Mouse (Mus musculus) MEL (cell line): ENCODE data around the gene H3f3b. TPM values are rescaled to one million over a fixed set of nuclear protein-coding genes. Genes with fewer than 3 reads are reported as not detected.

Experiments
- DNase-seq: peaks from one replicate; pipeline ENCODE4 v3.0.0; 2011; ENCODE audit warnings: low read depth, low spot score
- H3K27ac ChIP-seq: 2 replicates; pipeline ENCODE4 v1.5.1; 2012; ENCODE audit warnings: low read depth, mild to moderate bottlenecking, control low read depth, low read length, moderate library complexity; ENCODE audit not compliant: control insufficient read depth
- H3K27me3 ChIP-seq, 2 experiments: fragments of 150-350 bp in 1 of 2; sonication (generic) in 1 of 2; 2 replicates each; pipeline ENCODE4 v1.6.1; 2012; ENCODE audit warnings: low read length in 2 of 2, mild to moderate bottlenecking in 2 of 2, improper control_type of control experiment in 1 of 2, moderate library complexity in 1 of 2; ENCODE audit not compliant: insufficient read depth in 2 of 2, control insufficient read depth in 1 of 2
- H3K36me3 ChIP-seq, 2 experiments: 2 replicates each; pipeline ENCODE4 v1.6.1; 2012 to 2014; ENCODE audit warnings: low read length in 2 of 2, improper control_type of control experiment in 1 of 2, inconsistent platforms in 1 of 2, mild to moderate bottlenecking in 1 of 2; ENCODE audit not compliant: insufficient read depth in 2 of 2, control insufficient read depth in 1 of 2
- H3K4me1 ChIP-seq, 2 experiments: fragments of 150-350 bp in 1 of 2; sonication (generic) in 1 of 2; 2 replicates each; pipeline ENCODE4 v1.6.1; 2012; ENCODE audit warnings: low read length in 2 of 2, improper control_type of control experiment in 1 of 2, mild to moderate bottlenecking in 1 of 2; ENCODE audit not compliant: insufficient read depth in 2 of 2, control insufficient read depth in 1 of 2
- H3K4me3 ChIP-seq, 2 experiments: fragments of 150-350 bp in 1 of 2; sonication (generic) in 1 of 2; 2 replicates each; pipeline ENCODE4 v1.5.1; 2012; ENCODE audit warnings: low read depth in 2 of 2, low read length in 2 of 2, mild to moderate bottlenecking in 2 of 2, moderate library complexity in 2 of 2, control low read depth in 1 of 2, improper control_type of control experiment in 1 of 2; ENCODE audit not compliant: control insufficient read depth in 1 of 2, insufficient read depth in 1 of 2
- H3K79me2 ChIP-seq: 2 replicates; pipeline ENCODE4 v1.6.1; 2012; ENCODE audit warnings: mild to moderate bottlenecking, low read length, moderate library complexity; ENCODE audit not compliant: control insufficient read depth, poor library complexity, insufficient read depth
- H3K9ac ChIP-seq: 2 replicates; pipeline ENCODE4 v1.6.1; 2012; ENCODE audit warnings: low read depth, mild to moderate bottlenecking, control low read depth, low read length, moderate library complexity; ENCODE audit not compliant: control insufficient read depth, poor library complexity, severe bottlenecking
- H3K9me3 ChIP-seq: fragments of 150-350 bp; sonication (generic); replicated peaks from 2 replicates; pipeline ENCODE4 v1.6.1; 2012; ENCODE audit warnings: mild to moderate bottlenecking, low read length, improper control_type of control experiment, moderate library complexity; ENCODE audit not compliant: insufficient read depth
- BHLHE40 ChIP-seq: IDR thresholded peaks from 2 replicates; pipeline ENCODE4 v1.6.1; 2012; ENCODE audit warnings: low read depth, mild to moderate bottlenecking, inconsistent platforms, low read length, improper control_type of control experiment, borderline replicate concordance
- CHD1 ChIP-seq: IDR thresholded peaks from 2 replicates; pipeline ENCODE4 v1.6.1; 2012; ENCODE audit warnings: low read depth, mild to moderate bottlenecking, inconsistent platforms, low read length, improper control_type of control experiment
- CHD2 ChIP-seq: IDR thresholded peaks from 2 replicates; pipeline ENCODE4 v1.6.1; 2011; ENCODE audit warnings: low read length, improper control_type of control experiment
- CTCF ChIP-seq, 3 experiments: IDR thresholded peaks in 2 of 3; conservative IDR thresholded peaks in 1 of 3; 2 replicates each; pipeline ENCODE4 v1.5.1; 2011 to 2012; ENCODE audit warnings: low read length in 3 of 3, low read depth in 2 of 3, mild to moderate bottlenecking in 2 of 3, improper control_type of control experiment in 1 of 3, inconsistent platforms in 1 of 3, mixed read lengths in 1 of 3, moderate library complexity in 1 of 3; ENCODE audit not compliant: control insufficient read depth in 1 of 3, insufficient read depth in 1 of 3, poor library complexity in 1 of 3, severe bottlenecking in 1 of 3
- E2F4 ChIP-seq: IDR thresholded peaks from 2 replicates; pipeline ENCODE4 v1.6.1; 2011; ENCODE audit warnings: low read depth, low read length, improper control_type of control experiment, borderline replicate concordance
- EP300 ChIP-seq, 2 experiments: IDR thresholded peaks; 2 replicates each; pipeline ENCODE4 v1.6.1; 2011; ENCODE audit warnings: improper control_type of control experiment in 2 of 2, low read length in 2 of 2, low read depth in 1 of 2, mild to moderate bottlenecking in 1 of 2
- GABPA ChIP-seq: IDR thresholded peaks from 2 replicates; pipeline ENCODE4 v1.6.1; 2012; ENCODE audit warnings: low read depth, mild to moderate bottlenecking, inconsistent platforms, low read length, improper control_type of control experiment, moderate library complexity
- JUND ChIP-seq: IDR thresholded peaks from 2 replicates; pipeline ENCODE4 v1.6.1; 2011; ENCODE audit warnings: low read depth, mild to moderate bottlenecking, improper control_type of control experiment, low read length
- KAT2A ChIP-seq: conservative IDR thresholded peaks from 2 replicates; pipeline ENCODE4 v1.6.1; 2012; ENCODE audit warnings: low read depth, low read length, improper control_type of control experiment, inconsistent platforms
- MAFK ChIP-seq: IDR thresholded peaks from 2 replicates; pipeline ENCODE4 v1.6.1; 2011; ENCODE audit warnings: low read depth, mild to moderate bottlenecking, low read length, improper control_type of control experiment, borderline replicate concordance
- MAX ChIP-seq: IDR thresholded peaks from 2 replicates; pipeline ENCODE4 v1.6.1; 2011; ENCODE audit warnings: low read length, improper control_type of control experiment
- MAZ ChIP-seq: IDR thresholded peaks from 2 replicates; pipeline ENCODE4 v1.6.1; 2012; ENCODE audit warnings: low read depth, mild to moderate bottlenecking, inconsistent platforms, low read length, improper control_type of control experiment
- MEF2A ChIP-seq: IDR thresholded peaks from 2 replicates; pipeline ENCODE4 v1.6.1; 2014; ENCODE audit warnings: low read depth, mild to moderate bottlenecking, inconsistent platforms, low read length, improper control_type of control experiment; ENCODE audit not compliant: poor library complexity, insufficient replicate concordance, severe bottlenecking; ENCODE audit errors: extremely low read depth
- MYB ChIP-seq: IDR thresholded peaks from 2 replicates; pipeline ENCODE4 v1.6.1; 2011; ENCODE audit warnings: mild to moderate bottlenecking, low read depth, low read length, improper control_type of control experiment
- MYC ChIP-seq: IDR thresholded peaks from 2 replicates; pipeline ENCODE4 v1.6.1; 2011; ENCODE audit warnings: low read depth, mild to moderate bottlenecking, low read length, improper control_type of control experiment, moderate library complexity
- NELFE ChIP-seq: IDR thresholded peaks from 2 replicates; pipeline ENCODE4 v1.6.1; 2011; ENCODE audit warnings: low read depth, low read length, improper control_type of control experiment
- NRF1 ChIP-seq: IDR thresholded peaks from 2 replicates; pipeline ENCODE4 v1.6.1; 2014; ENCODE audit warnings: low read depth, mild to moderate bottlenecking, inconsistent platforms, low read length, improper control_type of control experiment, moderate library complexity; ENCODE audit not compliant: poor library complexity, insufficient read depth, severe bottlenecking
- POLR2AphosphoS2 ChIP-seq: IDR thresholded peaks from 2 replicates; pipeline ENCODE4 v1.6.1; 2011; ENCODE audit warnings: low read length, improper control_type of control experiment
- POLR2AphosphoS5 ChIP-seq: IDR thresholded peaks from 2 replicates; pipeline ENCODE4 v1.6.1; 2012; ENCODE audit warnings: low read depth, borderline replicate concordance, mild to moderate bottlenecking, inconsistent platforms, low read length, moderate library complexity, mixed read lengths
- RAD21 ChIP-seq: IDR thresholded peaks from 2 replicates; pipeline ENCODE4 v1.6.1; 2011; ENCODE audit warnings: mild to moderate bottlenecking, low read depth, low read length, improper control_type of control experiment
- RCOR1 ChIP-seq: IDR thresholded peaks from 2 replicates; pipeline ENCODE4 v1.6.1; 2012; ENCODE audit warnings: low read depth, mild to moderate bottlenecking, inconsistent platforms, low read length, improper control_type of control experiment
- SIN3A ChIP-seq: IDR thresholded peaks from 2 replicates; pipeline ENCODE4 v1.6.1; 2012; ENCODE audit warnings: low read length, improper control_type of control experiment, inconsistent platforms
- SMC3 ChIP-seq: IDR thresholded peaks from 2 replicates; pipeline ENCODE4 v1.6.1; 2011; ENCODE audit warnings: low read depth, low read length, improper control_type of control experiment
- TAL1 ChIP-seq: IDR thresholded peaks from 2 replicates; pipeline ENCODE4 v1.6.1; 2012; ENCODE audit warnings: mild to moderate bottlenecking, inconsistent platforms, low read length, moderate library complexity, mixed read lengths
- TBP ChIP-seq: IDR thresholded peaks from 2 replicates; pipeline ENCODE4 v1.8.0; 2011; ENCODE audit warnings: low read depth, low read length, improper control_type of control experiment
- UBTF ChIP-seq: IDR thresholded peaks from 2 replicates; pipeline ENCODE4 v1.6.1; 2012; ENCODE audit warnings: low read depth, mild to moderate bottlenecking, inconsistent platforms, low read length, improper control_type of control experiment, moderate library complexity, borderline replicate concordance; ENCODE audit not compliant: insufficient read depth
- USF2 ChIP-seq, 2 experiments: IDR thresholded peaks; 2 replicates each; pipeline ENCODE4 v1.6.1; 2011 to 2012; ENCODE audit warnings: improper control_type of control experiment in 2 of 2, low read length in 2 of 2, borderline replicate concordance in 1 of 2, inconsistent platforms in 1 of 2, low read depth in 1 of 2, mild to moderate bottlenecking in 1 of 2; ENCODE audit not compliant: insufficient read depth in 1 of 2
- ZC3H11A ChIP-seq: IDR thresholded peaks from 2 replicates; pipeline ENCODE4 v1.6.1; 2012; ENCODE audit warnings: low read depth, mild to moderate bottlenecking, inconsistent platforms, low read length, improper control_type of control experiment
- ZKSCAN1 ChIP-seq: IDR thresholded peaks from 2 replicates; pipeline ENCODE4 v1.6.1; 2012; ENCODE audit warnings: low read depth, mild to moderate bottlenecking, inconsistent platforms, low read length, improper control_type of control experiment, moderate library complexity
- ZMIZ1 ChIP-seq: IDR thresholded peaks from 2 replicates; pipeline ENCODE4 v1.6.1; 2012; ENCODE audit warnings: low read depth, mild to moderate bottlenecking, inconsistent platforms, low read length, improper control_type of control experiment, moderate library complexity
- ZNF384 ChIP-seq: IDR thresholded peaks from 2 replicates; pipeline ENCODE4 v1.6.1; 2012; ENCODE audit warnings: low read depth, mild to moderate bottlenecking, inconsistent platforms, low read length, improper control_type of control experiment
- polyA plus RNA-seq, 2 experiments: library from polyadenylated mRNA; stranded (reverse) in 1 of 2; unstranded in 1 of 2; fragments of >175 nt in 1 of 2; fragments of >200 nt in 1 of 2; gene quantifications; 2 replicates each; pipeline versions ENCODE4 v1.2.1 to v1.2.4; 2012; ENCODE audit warnings: low replicate concordance in 2 of 2, low read depth in 1 of 2; ENCODE audit not compliant: insufficient read length in 2 of 2, insufficient read depth in 1 of 2, missing spikeins in 1 of 2
- total RNA-seq: library from RNA; depleted of rRNA; stranded (reverse); fragments of 300-350 nt; gene quantifications from 2 replicates; pipeline ENCODE4 v1.2.3, GENCODE M21; 2012; rRNA removed

The H3f3b gene
- total RNA-seq (451 and 498 TPM in 2 replicates), polyA plus RNA-seq (100 to 1,000 TPM in 1 of 2 experiments, 10 to 100 TPM in 1; 96.6 to 767 TPM)

- no peak within 1 kb of the TSS for H3K9ac ChIP-seq
- no peak within 1 kb of the TSS for H3K27ac ChIP-seq
Observed at GRCm38 (mm10) chr11:116027756-116028155, at the start of gene H3f3b. Gene H3f3b (minus strand): TSS chr11:116027962.

GRCm38 (mm10) chr11:116076836-116077235, 49.1 kb upstream of the H3f3b start:
- Histone ChIP-seq H3K4me1 (peaks cover 11 to 21% of the 10 kb centered on the region in 2 experiments), H3K27me3 (no peaks in the 10 kb centered on the region), H3K9me3 (no peaks in the 10 kb centered on the region), H3K9ac (peak overlapping the region; percentile 94), H3K27ac (peak overlapping the region; percentile 97), H3K4me3 (peak overlapping the region; percentile 59 to 78), H3K79me2 (peaks cover 21% of the 10 kb centered on the region), H3K36me3 (peaks cover 0 to 21% of the 10 kb centered on the region in 2 experiments; a peak in 2 of 4 replicates)
- peak; percentile 94 for DNase-seq
- TF ChIP-seq NRF1 (no peak), POLR2AphosphoS2 (peak; percentile 94), GABPA (no peak), MEF2A (peak; percentile 57; the same call in 1 of the 2 replicates), RCOR1 (peak; percentile 74), ZKSCAN1 (no peak), NELFE (peak; percentile 87), MAZ (peak; percentile 98), E2F4 (no peak), ZMIZ1 (peak; percentile 84), CTCF (IDR thresholded peaks at IDR 0.05 in 2 of 3, conservative IDR thresholded peaks at IDR 0.05 in 1 of 3; ENCODE audit: control insufficient read depth in 1 of 3, insufficient read depth in 1 of 3, low read depth in 2 of 3, low read length in 3 of 3, poor library complexity in 1 of 3, severe bottlenecking in 1 of 3) (no peak), CHD1 (0 out of 2 replicates have a peak, but pooled peaks have one; percentile 20), KAT2A (no peak; the same call in 1 of the 2 replicates), MAFK (no peak), JUND (no peak), CHD2 (peak; percentile 31; the same call in 1 of the 2 replicates), SIN3A (peak; percentile 97), MYB (peak; percentile 57; the same call in 1 of the 2 replicates), UBTF (no peak), TBP (peak; percentile 86), BHLHE40 (peak; percentile 55; the same call in 1 of the 2 replicates), POLR2AphosphoS5 (0 out of 2 replicates have a peak, but pooled peaks have one; percentile 39), MAX (peak; percentile 75), ZNF384 (no peak), MYC (peak; percentile 75; the same call in 1 of the 2 replicates), TAL1 (peak; percentile 95), RAD21 (no peak), EP300 (IDR thresholded peaks at IDR 0.05; ENCODE audit: low read depth in 1 of 2, low read length in 2 of 2) (peak; percentile 86 to 95)

More at GRCm38 (mm10) chr11:116027756-116028155, at the start of gene H3f3b:
- H3K9me3 ChIP-seq, result no peaks in the 10 kb centered on the region
- peaks cover 36% of the 10 kb centered on the region for H3K79me2 ChIP-seq
- peaks cover 11 to 27% of the 10 kb centered on the region in 2 experiments; a peak in 3 of 4 replicates for H3K4me1 ChIP-seq
- H3K4me3 ChIP-seq, result no peak within 1 kb of the TSS
- TF ChIP-seq SIN3A, result no peak
- TF ChIP-seq ZC3H11A, result no peak
- TF ChIP-seq USF2 (IDR thresholded peaks at IDR 0.05; ENCODE audit: borderline replicate concordance in 1 of 2, insufficient read depth in 1 of 2, low read depth in 1 of 2, low read length in 2 of 2), result no peak
- TF ChIP-seq POLR2AphosphoS5, result no peak
- no peak for TF ChIP-seq MEF2A
- no peak for TF ChIP-seq SMC3
- peaks cover 0 to 28% of the 10 kb centered on the region in 2 experiments; a peak in 2 of 4 replicates for H3K36me3 ChIP-seq
- no peak for DNase-seq
- no peaks in the 10 kb centered on the region for H3K27me3 ChIP-seq
